Comparison of ENCODE assay signal across 8 mouse cellular contexts in the genomic region with DNA sequence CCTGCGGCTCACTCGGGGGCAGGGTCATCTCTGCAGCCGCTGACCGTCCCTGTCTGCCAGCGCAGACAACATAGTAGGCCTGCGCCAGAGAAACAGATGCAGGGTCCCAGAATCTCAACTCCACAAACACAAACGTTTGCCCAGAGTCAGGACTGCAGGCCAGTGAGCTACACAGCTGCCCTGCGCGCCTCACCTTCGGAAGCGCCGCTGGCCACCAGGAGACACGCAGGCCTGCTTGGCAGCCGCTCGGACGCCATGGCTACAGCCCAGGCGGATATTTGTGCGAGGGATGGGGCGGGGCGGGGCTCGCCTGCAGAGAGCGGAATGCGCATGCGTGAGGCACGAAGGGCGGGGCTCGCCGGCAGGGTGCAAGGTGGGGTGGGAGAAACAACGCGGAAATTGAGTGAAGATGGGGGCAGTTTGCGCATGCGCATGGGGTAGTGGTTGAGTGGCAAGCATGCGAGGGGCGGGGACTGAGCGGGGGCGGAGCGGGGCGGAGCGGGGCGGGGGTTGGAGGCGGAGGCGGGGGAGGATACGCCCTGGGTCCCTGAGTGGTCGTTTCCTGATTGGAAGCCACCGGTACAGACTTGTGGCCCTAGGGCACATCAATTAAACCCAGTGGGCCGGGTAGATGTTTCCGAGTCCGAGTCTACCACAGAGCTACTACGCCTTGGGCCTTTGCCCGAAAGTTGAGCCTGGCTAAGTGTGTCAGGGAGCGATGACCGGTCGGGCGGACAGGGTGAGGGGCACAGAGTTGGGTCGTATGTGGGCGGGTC. TPM values are rescaled to one million over a fixed set of nuclear protein-coding genes. Genes with fewer than 3 reads are reported as not detected.
DNase-seq lines count a peak whose midpoint lies in the region; ATAC-seq and TF ChIP-seq lines count a peak whose summit lies in the region.

A gene (minus strand): TSS at position 328 of the 776 bp plus-strand sequence.

- TF ChIP-seq EP300 in liver, postnatal 0 days (IDR thresholded peaks at IDR 0.05; ENCODE audit: low read depth) = peak; percentile 75; the same call in 1 of the 2 replicates

- peak; percentile 100 for DNase-seq in c-Kit-positive CD71-positive TER-119-positive erythroid progenitor cells, embryonic 14.5 days (ENCODE audit: low spot score)
- peak; percentile 99 to 100 for DNase-seq in heart, postnatal 10 days
- DNase-seq in large intestine, adult 2 months (ENCODE audit: low read depth, low spot score) = peak; percentile 98
- DNase-seq in liver, postnatal 0 days = peak; percentile 100
- peak; percentile 100 for DNase-seq in testis, postnatal 10 days (ENCODE audit: low spot score)

- peaks cover 31% of the 10 kb centered on the region for H3K36me3 ChIP-seq in E14TG2a.4 (ENCODE audit: insufficient read depth, low read length)
- peaks cover 18% of the 10 kb centered on the region for H3K36me3 ChIP-seq in forebrain, embryonic 13.5 days (ENCODE audit: poor library complexity, severe bottlenecking)
- peaks cover 21% of the 10 kb centered on the region for H3K36me3 ChIP-seq in liver, postnatal 0 days (replicated peaks; ENCODE audit: insufficient read depth, low read length)
- H3K36me3 ChIP-seq in neural tube, embryonic 14.5 days (ENCODE audit: control insufficient read depth, insufficient read depth, low read length) = peaks cover 4% of the 10 kb centered on the region; the same call in 1 of the 2 replicates

- H3K4me3 ChIP-seq in E14TG2a.4 (replicated peaks; ENCODE audit: low read length) = peak within 1 kb of the TSS; percentile 94
- H3K4me3 ChIP-seq in forebrain, embryonic 13.5 days = peak within 1 kb of the TSS; percentile 77
- H3K4me3 ChIP-seq in liver, postnatal 0 days (ENCODE audit: low read depth, low read length) = peak within 1 kb of the TSS; percentile 64
- H3K4me3 ChIP-seq in neural tube, embryonic 14.5 days (ENCODE audit: low read depth, low read length) = peak within 1 kb of the TSS; percentile 77

- peak; percentile 89 for ATAC-seq in forebrain, embryonic 13.5 days
- peak; percentile 89 for ATAC-seq in liver, postnatal 0 days
- ATAC-seq in neural tube, embryonic 14.5 days (ENCODE audit: low read depth) = peak; percentile 89

- peaks cover 67% of the 10 kb centered on the region for H3K4me1 ChIP-seq in E14TG2a.4 (replicated peaks; ENCODE audit: low read depth, low read length)
- H3K4me1 ChIP-seq in forebrain, embryonic 13.5 days = peaks cover 20% of the 10 kb centered on the region
- peaks cover 41% of the 10 kb centered on the region for H3K4me1 ChIP-seq in liver, postnatal 0 days (ENCODE audit: insufficient read depth)
- H3K4me1 ChIP-seq in neural tube, embryonic 14.5 days (ENCODE audit: control insufficient read depth, insufficient read depth, low read length) = peaks cover 7% of the 10 kb centered on the region

- intact Hi-C loops in heart, postnatal 10 days (cut with DNase I) = no loop called here

- peak within 1 kb of the TSS; percentile 96 for H3K4me2 ChIP-seq in forebrain, embryonic 13.5 days
- H3K4me2 ChIP-seq in liver, postnatal 0 days (ENCODE audit: low read depth, low read length) = peak within 1 kb of the TSS; percentile 95
- peak within 1 kb of the TSS; percentile 91 for H3K4me2 ChIP-seq in neural tube, embryonic 14.5 days (ENCODE audit: low read depth, low read length)

- WGBS in forebrain, embryonic 13.5 days = under 1% methylated on average over 55 of the region's 56 CpGs
- under 1% methylated on average over 53 of the region's 56 CpGs for WGBS in large intestine, adult 2 months
- WGBS in liver, postnatal 0 days (ENCODE audit: insufficient replicate concordance) = under 1% methylated on average over 54 of the region's 56 CpGs
- WGBS in neural tube, embryonic 14.5 days = under 1% methylated on average over 56 of the region's 56 CpGs

- H3K9me3 ChIP-seq in E14TG2a.4 (ENCODE audit: low read length) = no peaks in the 10 kb centered on the region
- H3K9me3 ChIP-seq in forebrain, embryonic 13.5 days (replicated peaks) = no peaks in the 10 kb centered on the region
- no peaks in the 10 kb centered on the region for H3K9me3 ChIP-seq in liver, postnatal 0 days (ENCODE audit: low read length)
- no peaks in the 10 kb centered on the region for H3K9me3 ChIP-seq in neural tube, embryonic 14.5 days (ENCODE audit: control insufficient read depth, low read length)

- H3K9ac ChIP-seq in forebrain, embryonic 13.5 days = peak within 1 kb of the TSS; percentile 91
- H3K9ac ChIP-seq in liver, postnatal 0 days (replicated peaks) = peak within 1 kb of the TSS; percentile 75
- H3K9ac ChIP-seq in neural tube, embryonic 14.5 days (replicated peaks; ENCODE audit: low read depth, low read length) = peak within 1 kb of the TSS; percentile 79

- no peaks in the 10 kb centered on the region for H3K27me3 ChIP-seq in E14TG2a.4 (ENCODE audit: insufficient read depth, low read length)
- peaks cover 3% of the 10 kb centered on the region; the same call in 1 of the 2 replicates for H3K27me3 ChIP-seq in forebrain, embryonic 13.5 days
- no peaks in the 10 kb centered on the region for H3K27me3 ChIP-seq in liver, postnatal 0 days (ENCODE audit: insufficient read depth, low read length)
- no peaks in the 10 kb centered on the region for H3K27me3 ChIP-seq in neural tube, embryonic 14.5 days (ENCODE audit: control insufficient read depth, insufficient read depth, low read length)

- H3K27ac ChIP-seq in forebrain, embryonic 13.5 days = peak within 1 kb of the TSS; percentile 81
- peak within 1 kb of the TSS; percentile 85 for H3K27ac ChIP-seq in liver, postnatal 0 days (ENCODE audit: low read depth)
- peak within 1 kb of the TSS; percentile 86 for H3K27ac ChIP-seq in neural tube, embryonic 14.5 days (ENCODE audit: low read depth, low read length)

- no peak for TF ChIP-seq CTCF in E14TG2a.4 (conservative IDR thresholded peaks at IDR 0.05; ENCODE audit: low read length)
- TF ChIP-seq CTCF in liver, postnatal 0 days (IDR thresholded peaks at IDR 0.05; ENCODE audit: low read depth) = peak; percentile 45

RNA-seq across cellular contexts. Expression of the gene that starts here (rescaled TPM):
- 53.2 and 55.6 TPM in 2 replicates for polyA plus RNA-seq in forebrain, embryonic 13.5 days (2015; fragmentation: Nextera tagmentation; extraction: Ambion mirVana)
- total RNA-seq in heart, postnatal 10 days (2021) = 10 to 100 TPM; 12.2 to 15.0 TPM
- 54.0 and 56.7 TPM in 2 replicates for polyA plus RNA-seq in large intestine, adult 2 months (2012; rRNA removed)
- polyA plus RNA-seq in liver, postnatal 0 days (2015; fragmentation: Nextera tagmentation; extraction: Ambion mirVana) = 17.4 and 18.2 TPM in 2 replicates
- 42.7 and 44.8 TPM in 2 replicates for polyA plus RNA-seq in neural tube, embryonic 14.5 days (2014; fragmentation: Nextera tagmentation; extraction: Ambion mirVana)

Comparison
In these comparisons a context has a peak if more than half of its experiments do, and no peak if none do; other contexts are left out.
1. Peak in every context shown above with its lines: DNase-seq, ATAC-seq, H3K4me3 ChIP-seq and H3K27ac ChIP-seq.